16 mouse cellular contexts compared by ENCODE assay signal in the genomic region with DNA sequence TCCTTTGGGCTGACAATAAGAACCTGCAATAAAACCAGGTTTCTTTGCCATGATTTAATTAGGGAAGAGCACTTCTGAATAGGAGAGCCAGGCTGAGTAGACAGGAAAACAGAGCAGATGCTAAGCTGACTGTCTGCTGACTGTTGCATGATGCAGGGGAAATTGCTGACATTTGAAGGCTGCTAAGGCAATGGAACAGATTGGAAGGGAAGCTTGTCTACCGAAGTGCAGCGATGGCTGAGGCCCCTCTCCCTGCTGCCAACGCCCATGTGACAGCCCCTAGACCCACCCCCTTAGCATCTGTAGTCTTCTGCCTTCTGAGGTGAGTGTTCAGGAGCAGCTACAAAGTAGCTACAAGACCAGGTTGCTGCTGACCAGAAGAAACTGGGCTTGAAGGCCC. TPM values are rescaled to one million over a fixed set of nuclear protein-coding genes. Genes with fewer than 3 reads are reported as not detected.
A peak's percentile ranks its signal among the peaks of the same experiment; 100 is the strongest.
DNase-seq lines count a peak whose midpoint lies in the region; ATAC-seq and TF ChIP-seq lines count a peak whose summit lies in the region.
"Had no signal": no experiment of that assay in that cellular context is flagged by ENCODE, and none has a peak within 500 bp of the region (broad histone marks: within the 10 kb centered on the region; RNA-seq: fewer than 3 reads in every experiment).

No protein-coding gene starts in this region.

- no peak overlapping the region for H3K9ac ChIP-seq in forebrain, embryonic 12.5 days
- H3K9ac ChIP-seq in forebrain, embryonic 11.5 days (ENCODE audit: low read length), result no peak overlapping the region
- no peak overlapping the region for H3K9ac ChIP-seq in kidney, postnatal 0 days (ENCODE audit: low read depth, low read length)
- H3K9ac ChIP-seq in hindbrain, postnatal 0 days (replicated peaks; ENCODE audit: low read length), result no peak overlapping the region
- H3K9ac ChIP-seq: limb, embryonic 13.5 days had no signal

- H3K4me1 ChIP-seq in forebrain, embryonic 12.5 days, result peaks cover 6% of the 10 kb centered on the region
- H3K4me1 ChIP-seq in forebrain, embryonic 11.5 days (replicated peaks; ENCODE audit: control insufficient read depth, insufficient read depth, low read length), result no peaks in the 10 kb centered on the region
- peaks cover 12% of the 10 kb centered on the region for H3K4me1 ChIP-seq in kidney, postnatal 0 days (replicated peaks; ENCODE audit: insufficient read depth, low read length)
- H3K4me1 ChIP-seq in hindbrain, postnatal 0 days (ENCODE audit: insufficient read depth, low read length), result no peaks in the 10 kb centered on the region

- no peak for DNase-seq in forebrain, embryonic 11.5 days (ENCODE audit: low spot score)
- DNase-seq in kidney, postnatal 0 days (ENCODE audit: low spot score), result no peak
- no peak for DNase-seq in kidney, postnatal 36 days
- DNase-seq in brain, adult 2 months (ENCODE audit: low read depth, low spot score), result peak; percentile 87
- DNase-seq in layer of hippocampus, adult 2 months (ENCODE audit: low spot score in 2 of 2), result peak; percentile 57 to 79
- no peak for DNase-seq in thymus, postnatal 14 days
- DNase-seq in hindbrain, postnatal 0 days (ENCODE audit: low spot score), result no peak
- DNase-seq: lung, adult 2 months; thymus, adult 2 months had no signal

- H3K4me3 ChIP-seq in forebrain, embryonic 12.5 days (replicated peaks), result no peak overlapping the region
- no peak overlapping the region for H3K4me3 ChIP-seq in forebrain, embryonic 11.5 days (ENCODE audit: low read depth, low read length)
- H3K4me3 ChIP-seq in kidney, postnatal 0 days (replicated peaks; ENCODE audit: low read depth, low read length), result no peak overlapping the region
- H3K4me3 ChIP-seq in layer of hippocampus, adult 2 months, result no peak overlapping the region
- no peak overlapping the region for H3K4me3 ChIP-seq in hindbrain, postnatal 0 days (ENCODE audit: low read length)
- H3K4me3 ChIP-seq: heart, adult 2 months; limb, embryonic 13.5 days; megakaryocyte, embryonic 14.5 days had no signal

- H3K36me3 ChIP-seq in forebrain, embryonic 12.5 days (replicated peaks), result peaks cover 56% of the 10 kb centered on the region
- no peaks in the 10 kb centered on the region; the same call in 1 of the 2 replicates for H3K36me3 ChIP-seq in forebrain, embryonic 11.5 days (ENCODE audit: control insufficient read depth, insufficient read depth, low read length)
- H3K36me3 ChIP-seq in kidney, postnatal 0 days (ENCODE audit: insufficient read depth, low read length), result peaks cover 11% of the 10 kb centered on the region; the same call in 1 of the 2 replicates
- peaks cover 23% of the 10 kb centered on the region for H3K36me3 ChIP-seq in hindbrain, postnatal 0 days (ENCODE audit: insufficient read depth, low read length)

- 0 out of 2 replicates have a peak overlapping the region, but pooled peaks have one; percentile 9 for H3K27ac ChIP-seq in forebrain, embryonic 12.5 days
- H3K27ac ChIP-seq in forebrain, embryonic 11.5 days (ENCODE audit: low read depth, low read length), result no peak overlapping the region
- peak overlapping the region; percentile 54; the same call in 1 of the 2 replicates for H3K27ac ChIP-seq in kidney, postnatal 0 days
- peak overlapping the region; percentile 83 for H3K27ac ChIP-seq in layer of hippocampus, adult 2 months
- H3K27ac ChIP-seq in hindbrain, postnatal 0 days, result no peak overlapping the region
- H3K27ac ChIP-seq: heart, adult 2 months had no signal

- H3K27me3 ChIP-seq in forebrain, embryonic 12.5 days, result no peaks in the 10 kb centered on the region
- no peaks in the 10 kb centered on the region for H3K27me3 ChIP-seq in forebrain, embryonic 11.5 days (ENCODE audit: control insufficient read depth, insufficient read depth, low read length)
- no peaks in the 10 kb centered on the region for H3K27me3 ChIP-seq in kidney, postnatal 0 days (ENCODE audit: insufficient read depth, low read length)
- H3K27me3 ChIP-seq in hindbrain, postnatal 0 days (ENCODE audit: insufficient read depth, low read length), result no peaks in the 10 kb centered on the region
- H3K27me3 ChIP-seq: limb, embryonic 13.5 days had no signal

- ATAC-seq in forebrain, embryonic 12.5 days (ENCODE audit: low FRiP score), result no peak
- ATAC-seq in forebrain, embryonic 11.5 days (replicated peaks; ENCODE audit: low FRiP score), result no peak
- no peak for ATAC-seq in kidney, postnatal 0 days (replicated peaks; ENCODE audit: low FRiP score, low read depth)
- no peak for ATAC-seq in hindbrain, postnatal 0 days
- ATAC-seq: hindbrain, embryonic 16.5 days had no signal

- H3K4me2 ChIP-seq in forebrain, embryonic 12.5 days, result no peak overlapping the region
- H3K4me2 ChIP-seq in forebrain, embryonic 11.5 days (ENCODE audit: low read depth, low read length, severe bottlenecking), result no peak overlapping the region
- no peak overlapping the region for H3K4me2 ChIP-seq in kidney, postnatal 0 days (ENCODE audit: low read length)
- no peak overlapping the region for H3K4me2 ChIP-seq in hindbrain, postnatal 0 days (ENCODE audit: low read depth, low read length)
- H3K4me2 ChIP-seq: limb, embryonic 13.5 days had no signal

- TF ChIP-seq CTCF in kidney, postnatal 0 days (IDR thresholded peaks at IDR 0.05; ENCODE audit: low read depth), result no peak
- no peak for TF ChIP-seq CTCF in layer of hippocampus, adult 2 months (conservative IDR thresholded peaks at IDR 0.05)
- no peak for TF ChIP-seq CTCF in hindbrain, postnatal 0 days (IDR thresholded peaks at IDR 0.05; ENCODE audit: low read depth)

- WGBS in forebrain, embryonic 12.5 days, result 81% methylated on average over 3 of the region's 3 CpGs
- WGBS in forebrain, embryonic 11.5 days, result 89% methylated on average over 3 of the region's 3 CpGs
- 50% methylated on average over 3 of the region's 3 CpGs for WGBS in kidney, postnatal 0 days
- WGBS in hindbrain, postnatal 0 days, result 62% methylated on average over 3 of the region's 3 CpGs

- H3K9me3 ChIP-seq in forebrain, embryonic 12.5 days, result no peaks in the 10 kb centered on the region
- no peaks in the 10 kb centered on the region for H3K9me3 ChIP-seq in forebrain, embryonic 11.5 days (ENCODE audit: control insufficient read depth, low read length)
- H3K9me3 ChIP-seq in kidney, postnatal 0 days (replicated peaks; ENCODE audit: low read length), result no peaks in the 10 kb centered on the region
- H3K9me3 ChIP-seq in hindbrain, postnatal 0 days (ENCODE audit: low read length), result no peaks in the 10 kb centered on the region
- H3K9me3 ChIP-seq: limb, embryonic 13.5 days; megakaryocyte, embryonic 14.5 days had no signal

RNA-seq across cellular contexts. Expression of gene Btbd16, which starts 47.7 kb away (rescaled TPM):
- not detected in 2 replicates for polyA plus RNA-seq in forebrain, embryonic 12.5 days (2016; fragmentation: Nextera tagmentation; extraction: Ambion mirVana)
- polyA plus RNA-seq in forebrain, embryonic 11.5 days (2014; fragmentation: Nextera tagmentation; extraction: Ambion mirVana), result not detected in 2 replicates
- polyA plus RNA-seq in kidney, postnatal 0 days (2015; fragmentation: Nextera tagmentation; extraction: Ambion mirVana), result not detected in 2 replicates
- under 1 TPM; 0.49 to 0.96 TPM for total RNA-seq in layer of hippocampus, adult 2 months (2021)
- not detected in 2 replicates for total RNA-seq in hindbrain, postnatal 0 days (2014; rRNA removed)
- 0.10 and 0.18 TPM in 2 replicates for polyA plus RNA-seq in hindbrain, postnatal 0 days (2015; fragmentation: Nextera tagmentation; extraction: Ambion mirVana)
- total RNA-seq: adrenal gland, postnatal 14 days; heart, adult 2 months had no signal
- polyA plus RNA-seq: embryonic facial prominence, embryonic 14.5 days; hindbrain, embryonic 16.5 days; lung, adult 2 months had no signal

Comparison
In these comparisons a context has a peak if more than half of its experiments do, and no peak if none do; other contexts are left out.
1. H3K27ac ChIP-seq: peak in forebrain, embryonic 12.5 days (single experiment), kidney, postnatal 0 days (single experiment) and layer of hippocampus, adult 2 months (single experiment); none in forebrain, embryonic 11.5 days (single experiment) and hindbrain, postnatal 0 days (single experiment).
2. DNase-seq: peak in brain, adult 2 months (single experiment) and layer of hippocampus, adult 2 months (2 of 2); none in forebrain, embryonic 11.5 days (single experiment), kidney, postnatal 0 days (single experiment), kidney, postnatal 36 days (0 of 2), thymus, postnatal 14 days (single experiment) and hindbrain, postnatal 0 days (single experiment).